Mouse (Mus musculus) forebrain, embryonic 16.5 days (tissue): ENCODE results near the gene Pamr1. TPM values are rescaled to one million over a fixed set of nuclear protein-coding genes. Genes with fewer than 3 reads are reported as not detected.

ENCODE experiments used
- ATAC-seq: fragments of 200-750 bp; cut with Nextera tagmentation; 2 replicates; pipeline ENCODE4 v1.8.0; 2017; ENCODE audit warnings: mild to moderate bottlenecking, moderate library complexity
- H3K27ac ChIP-seq: fragments of 300-500 bp; sonication (generic); 2 replicates; pipeline ENCODE4 v1.5.1; 2014; ENCODE audit warnings: low read length, control low read depth
- H3K27me3 ChIP-seq: fragments of 300-500 bp; sonication (generic); replicated peaks from 2 replicates; pipeline ENCODE4 v1.6.1; 2014; ENCODE audit warnings: low read length; ENCODE audit not compliant: control insufficient read depth, insufficient read depth
- H3K36me3 ChIP-seq: fragments of 300-500 bp; sonication (generic); 2 replicates; pipeline ENCODE4 v1.6.1; 2014; ENCODE audit not compliant: control insufficient read depth, insufficient read depth
- H3K4me1 ChIP-seq: fragments of 300-500 bp; sonication (generic); replicated peaks from 2 replicates; pipeline ENCODE4 v1.6.1; 2014; ENCODE audit warnings: low read length; ENCODE audit not compliant: control insufficient read depth, insufficient read depth
- H3K4me2 ChIP-seq: fragments of 300-500 bp; sonication (generic); 2 replicates; pipeline ENCODE4 v1.6.1; 2014; ENCODE audit warnings: mild to moderate bottlenecking, low read length, control low read depth
- H3K4me3 ChIP-seq: fragments of 300-500 bp; sonication (generic); replicated peaks from 2 replicates; pipeline ENCODE4 v1.5.1; 2014; ENCODE audit warnings: mild to moderate bottlenecking, low read length, control low read depth
- H3K9ac ChIP-seq: fragments of 300-500 bp; sonication (generic); replicated peaks from 2 replicates; pipeline ENCODE4 v1.6.1; 2014; ENCODE audit warnings: low read depth, low read length, control low read depth
- H3K9me3 ChIP-seq: fragments of 300-500 bp; sonication (generic); 2 replicates; pipeline ENCODE4 v1.6.1; 2016; ENCODE audit warnings: low read length; ENCODE audit not compliant: control insufficient read depth
- WGBS: fragments of 180-500 bp; shearing (Covaris S2); extraction: QIAGEN DNeasy Blood & Tissue Kit; methylation state at CpG from one replicate; pipeline ENCODE4 v1.1.7; 2014; 5-methylcytosine and 5-hydroxymethylcytosine counted together
- polyA plus RNA-seq: library from polyadenylated mRNA; unstranded; fragments of >200 nt; fragmentation: Nextera tagmentation; extraction: Ambion mirVana; gene quantifications from 2 replicates; pipeline ENCODE4 v1.2.1, GENCODE M21; 2015

Pamr1 gene
- polyA plus RNA-seq, 1 experiment from 2014 or later: 2.6 TPM

DNA sequence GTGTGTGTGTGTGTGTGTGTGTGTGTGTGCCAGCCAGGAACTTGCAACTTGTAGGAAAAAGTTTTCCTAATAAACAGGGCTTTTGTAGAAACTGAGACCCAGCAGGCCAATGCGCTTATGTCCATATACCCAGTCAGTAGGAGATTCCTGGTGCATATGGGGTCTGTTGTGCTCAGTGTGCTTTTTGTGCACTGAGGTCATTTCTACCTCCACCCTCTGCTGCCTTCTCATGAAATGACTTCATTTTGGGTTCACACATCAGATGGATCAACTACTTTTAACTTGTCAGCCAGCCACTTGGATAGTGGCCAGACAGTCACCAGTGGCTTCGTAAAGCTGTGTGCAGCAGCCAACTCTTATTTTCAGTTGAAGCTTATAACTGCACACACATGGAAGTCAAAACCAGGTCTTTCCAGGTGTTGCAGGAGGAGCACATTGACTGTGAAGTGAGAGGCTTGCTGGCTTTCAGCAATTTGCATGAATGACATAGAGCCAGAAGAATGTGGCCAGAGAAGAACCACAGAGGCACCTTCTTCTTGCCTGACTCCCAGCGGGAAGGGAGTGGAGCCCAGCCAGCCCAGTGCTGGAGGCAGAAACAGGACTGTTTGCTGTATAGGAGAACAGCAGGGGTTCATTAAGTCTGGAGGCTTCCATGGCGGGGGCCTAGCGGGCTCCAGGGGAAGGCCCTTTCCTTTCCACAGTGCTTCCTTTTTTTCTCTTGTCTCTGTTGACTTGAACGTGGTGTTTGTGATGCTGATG is 5.7 kb upstream of the Pamr1 start:
- no peaks in the 10 kb centered on the region for H3K27me3 ChIP-seq
- peaks cover 4% of the 10 kb centered on the region for H3K4me1 ChIP-seq
- no peak overlapping the region for H3K9ac ChIP-seq
- no peak overlapping the region for H3K27ac ChIP-seq
- ATAC-seq: no peak
- 30% methylated on average over 6 of the region's 6 CpGs for WGBS
- H3K9me3 ChIP-seq: no peaks in the 10 kb centered on the region
- H3K4me3 ChIP-seq: no peak overlapping the region
- H3K4me2 ChIP-seq: no peak overlapping the region
- no peaks in the 10 kb centered on the region for H3K36me3 ChIP-seq

DNA sequence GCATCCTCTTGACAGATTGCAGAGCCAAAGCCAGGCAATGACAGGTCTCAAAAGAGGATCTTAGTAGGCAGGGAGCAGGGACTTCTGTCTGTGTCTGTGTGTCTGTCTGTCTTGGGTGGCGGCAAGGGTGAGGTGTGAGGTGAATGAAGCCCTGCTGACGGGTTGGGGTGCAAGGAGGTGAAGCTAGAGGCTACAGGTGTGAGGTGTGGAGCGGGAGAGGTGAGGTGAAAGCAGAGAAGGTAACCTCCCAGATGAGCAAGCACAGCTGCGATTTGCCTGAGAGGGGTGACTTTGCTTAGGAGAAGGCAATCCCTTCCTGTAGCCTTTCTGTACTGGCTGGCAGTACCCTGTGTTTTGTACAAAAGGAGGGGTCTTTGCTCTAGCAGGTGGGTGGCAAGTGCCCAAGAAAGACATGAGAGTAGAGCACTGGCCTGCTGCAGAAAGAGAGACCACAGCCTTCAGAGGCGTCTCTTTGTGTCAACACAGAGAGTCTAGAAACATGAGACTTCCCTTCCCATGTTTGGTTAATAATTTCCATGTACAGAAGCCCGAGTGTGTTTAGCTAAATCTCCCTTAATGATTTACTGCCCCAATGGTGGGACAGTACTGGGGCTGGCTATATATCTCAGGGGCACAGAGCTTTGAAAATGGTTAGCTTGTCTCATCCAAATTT is 1.2 kb downstream of the Pamr1 start:
- H3K4me2 ChIP-seq: no peak overlapping the region
- WGBS: 60% methylated on average over 6 of the region's 6 CpGs

DNA sequence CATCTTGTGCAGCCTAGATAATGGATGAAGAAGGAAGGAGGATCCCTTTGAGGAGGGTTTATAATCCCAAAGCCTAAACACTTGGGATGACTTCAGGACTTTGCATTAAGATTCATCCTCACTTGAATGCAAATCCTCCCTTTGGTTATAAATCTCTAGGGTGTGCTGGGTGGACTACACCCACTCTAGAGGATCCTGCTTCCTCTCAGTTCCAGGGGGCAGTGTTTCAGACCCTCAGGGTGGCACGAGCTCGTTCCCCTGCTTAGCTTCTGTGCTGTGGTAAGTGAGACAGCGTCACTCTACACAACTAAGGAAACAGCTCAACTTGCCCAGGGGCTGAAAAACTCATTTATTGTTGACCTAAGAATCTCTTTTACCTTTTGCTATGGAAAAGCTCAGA is 1.8 kb downstream of the Pamr1 start:
- Histone ChIP-seq H3K9me3 (no peaks in the 10 kb centered on the region), H3K36me3 (no peaks in the 10 kb centered on the region), H3K9ac (no peak overlapping the region), H3K4me3 (no peak overlapping the region), H3K27me3 (peaks cover 7% of the 10 kb centered on the region; the same call in 1 of the 2 replicates), H3K4me1 (peaks cover 12% of the 10 kb centered on the region), H3K4me2 (no peak overlapping the region), H3K27ac (no peak overlapping the region)
- WGBS: 71% methylated on average over 3 of the region's 3 CpGs
- no peak for ATAC-seq

More for the DNA sequence above, 1.2 kb downstream of the Pamr1 start:
- H3K36me3 ChIP-seq: no peaks in the 10 kb centered on the region
- no peaks in the 10 kb centered on the region for H3K9me3 ChIP-seq
- H3K27me3 ChIP-seq: peaks cover 7% of the 10 kb centered on the region; the same call in 1 of the 2 replicates
- no peak overlapping the region for H3K27ac ChIP-seq
- peaks cover 12% of the 10 kb centered on the region for H3K4me1 ChIP-seq
- H3K9ac ChIP-seq: no peak overlapping the region
- no peak for ATAC-seq
- H3K4me3 ChIP-seq: no peak overlapping the region

DNA sequence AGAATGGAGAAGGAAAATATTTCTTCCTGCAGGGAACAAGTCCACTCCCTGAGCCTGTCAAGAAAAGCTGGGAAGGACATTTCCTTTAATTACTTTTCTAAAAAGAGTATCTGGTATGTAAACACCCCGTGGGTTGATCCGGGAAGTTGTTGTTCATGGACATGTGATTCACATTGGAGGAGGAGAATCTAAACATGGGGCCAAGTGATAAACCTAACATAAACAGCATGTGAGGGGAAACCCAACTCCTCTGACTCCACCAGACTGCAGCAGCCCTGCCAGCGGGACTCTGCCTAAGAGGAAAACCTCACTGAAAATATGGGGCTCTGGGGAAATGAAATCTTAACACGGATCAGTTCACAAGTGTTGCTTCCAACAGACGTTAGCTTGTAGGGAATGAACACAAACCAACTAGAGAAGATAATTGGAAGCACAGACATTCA is 2.3 kb downstream of the Pamr1 start:
- Histone ChIP-seq H3K4me2 (no peak overlapping the region), H3K27ac (no peak overlapping the region), H3K4me1 (peaks cover 12% of the 10 kb centered on the region), H3K9me3 (no peaks in the 10 kb centered on the region), H3K9ac (no peak overlapping the region), H3K4me3 (no peak overlapping the region), H3K36me3 (no peaks in the 10 kb centered on the region), H3K27me3 (peaks cover 7% of the 10 kb centered on the region; the same call in 1 of the 2 replicates)
- no peak for ATAC-seq
- WGBS: 64% methylated on average over 5 of the region's 5 CpGs

DNA sequence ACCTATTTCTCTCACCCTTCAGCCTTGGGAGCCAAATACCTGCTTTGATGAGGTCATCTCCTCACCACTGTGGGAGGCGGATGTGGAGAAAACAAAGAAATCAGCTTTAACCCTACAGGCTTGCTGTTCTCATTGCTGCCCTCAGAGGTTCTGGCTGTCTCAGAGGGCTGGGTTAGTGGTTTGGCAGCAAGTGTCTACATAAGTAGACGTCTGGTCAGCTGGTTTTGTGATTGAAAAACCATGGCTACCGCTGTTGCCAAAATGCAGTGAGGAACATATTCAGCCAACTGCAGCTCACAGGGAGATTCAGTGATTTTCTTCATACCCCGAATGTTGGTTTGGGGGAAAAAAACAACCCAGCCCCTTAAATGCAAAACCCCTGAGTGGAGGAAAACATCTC is 7.3 kb downstream of the Pamr1 start:
- Histone ChIP-seq H3K36me3 (no peaks in the 10 kb centered on the region), H3K27ac (no peak overlapping the region), H3K4me3 (no peak overlapping the region), H3K4me2 (no peak overlapping the region), H3K9ac (no peak overlapping the region), H3K4me1 (no peaks in the 10 kb centered on the region), H3K9me3 (no peaks in the 10 kb centered on the region), H3K27me3 (no peaks in the 10 kb centered on the region)
- 76% methylated on average over 4 of the region's 4 CpGs for WGBS
- ATAC-seq: no peak

DNA sequence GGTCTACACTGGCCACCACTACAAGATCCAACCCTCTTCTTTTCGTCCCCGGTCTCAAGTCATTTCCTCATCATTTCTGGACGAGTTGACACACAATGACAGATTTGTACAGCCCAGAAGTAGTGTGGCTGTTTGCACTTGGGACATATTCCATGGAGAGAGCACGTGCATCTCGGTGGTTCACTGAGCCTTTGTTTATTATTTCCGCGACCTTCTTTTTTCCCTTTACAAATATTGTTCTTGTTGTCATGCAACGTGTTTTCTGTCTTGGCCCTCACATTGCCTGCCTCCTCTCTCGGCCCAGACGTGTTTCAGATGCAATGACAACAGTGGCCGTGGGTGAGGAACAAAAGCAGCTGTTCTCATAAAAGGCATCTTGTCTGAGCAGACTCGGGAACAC is 9.2 kb downstream of the Pamr1 start:
- Histone ChIP-seq H3K27me3 (no peaks in the 10 kb centered on the region), H3K4me3 (no peak overlapping the region), H3K9ac (no peak overlapping the region), H3K4me1 (no peaks in the 10 kb centered on the region), H3K36me3 (no peaks in the 10 kb centered on the region), H3K4me2 (no peak overlapping the region), H3K9me3 (no peaks in the 10 kb centered on the region), H3K27ac (no peak overlapping the region)
- 83% methylated on average over 12 of the region's 12 CpGs for WGBS
- ATAC-seq: no peak

DNA sequence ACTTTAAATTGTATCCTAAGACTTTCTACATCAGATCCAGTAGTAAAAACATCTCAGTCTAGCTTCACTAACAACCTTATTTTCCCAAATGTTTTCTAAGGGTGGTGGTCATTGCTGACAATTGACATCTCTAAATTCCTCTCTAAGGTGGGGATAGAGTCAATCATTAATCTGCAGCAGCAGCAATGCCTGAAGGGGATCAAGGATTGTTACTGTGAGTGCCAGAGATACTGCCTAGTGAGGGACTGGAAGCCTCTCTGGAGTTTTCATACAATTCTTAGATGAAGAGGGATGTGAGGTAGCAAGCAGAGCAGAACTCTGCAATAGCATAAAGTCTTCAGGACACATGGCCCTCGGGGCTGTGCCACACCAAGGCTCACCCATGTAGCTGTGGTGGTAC is 14.0 kb downstream of the Pamr1 start:
- Histone ChIP-seq H3K9me3 (no peaks in the 10 kb centered on the region), H3K9ac (no peak overlapping the region), H3K27ac (no peak overlapping the region), H3K36me3 (no peaks in the 10 kb centered on the region), H3K4me1 (no peaks in the 10 kb centered on the region), H3K27me3 (no peaks in the 10 kb centered on the region), H3K4me3 (no peak overlapping the region), H3K4me2 (no peak overlapping the region)
- ATAC-seq: no peak
- WGBS: 79% methylated on average over 1 of the region's 1 CpGs

DNA sequence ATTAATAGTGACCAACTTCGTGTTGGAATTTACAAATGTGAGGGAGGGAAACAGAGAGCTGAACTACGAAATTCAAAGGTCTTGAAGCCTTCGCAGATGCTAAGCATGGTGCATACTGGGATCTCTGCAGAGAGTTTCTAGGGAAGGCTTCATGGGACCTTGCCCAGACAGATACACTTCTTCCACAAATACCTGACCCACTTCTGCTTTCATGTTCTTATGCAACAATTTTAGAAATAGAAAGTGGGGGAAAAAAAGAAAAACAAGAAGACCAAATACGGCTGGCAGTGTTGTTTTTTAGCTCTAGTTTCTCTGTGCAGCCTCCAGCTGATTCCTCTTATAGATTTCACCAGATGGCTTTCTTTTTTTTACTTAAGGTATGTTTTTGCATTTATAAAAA is 29.4 kb downstream of the Pamr1 start:
- ATAC-seq: no peak
- 84% methylated on average over 4 of the region's 4 CpGs for WGBS

DNA sequence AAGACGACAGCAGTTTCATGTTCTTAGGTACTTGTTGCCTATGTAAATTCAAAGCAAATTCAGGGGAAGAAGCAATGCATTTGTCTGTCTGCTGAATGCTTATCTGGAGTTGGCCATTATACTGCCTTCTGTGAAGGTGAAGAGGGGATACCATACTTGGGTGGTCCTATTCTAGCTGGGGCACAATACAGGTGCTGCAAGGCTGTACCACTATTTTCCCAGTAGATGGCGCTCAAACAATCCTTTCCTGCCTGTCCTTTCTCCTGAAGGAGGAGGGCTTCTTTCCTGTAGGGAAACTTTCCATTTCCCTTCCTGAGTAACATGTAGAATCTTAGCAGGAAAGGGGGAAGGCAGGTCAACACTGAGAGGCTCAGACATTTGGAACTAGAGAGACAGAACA is 40.2 kb downstream of the Pamr1 start:
- Histone ChIP-seq H3K9me3 (no peaks in the 10 kb centered on the region), H3K4me2 (no peak overlapping the region), H3K27ac (no peak overlapping the region), H3K27me3 (no peaks in the 10 kb centered on the region), H3K4me3 (no peak overlapping the region), H3K36me3 (no peaks in the 10 kb centered on the region), H3K4me1 (no peaks in the 10 kb centered on the region), H3K9ac (no peak overlapping the region)
- peak; percentile 80 for ATAC-seq
- 44% methylated on average over 2 of the region's 2 CpGs for WGBS

More for the DNA sequence above, 29.4 kb downstream of the Pamr1 start:
- Histone ChIP-seq H3K27ac (no peak overlapping the region), H3K27me3 (no peaks in the 10 kb centered on the region), H3K4me2 (no peak overlapping the region), H3K9ac (no peak overlapping the region), H3K4me1 (no peaks in the 10 kb centered on the region), H3K36me3 (no peaks in the 10 kb centered on the region), H3K9me3 (no peaks in the 10 kb centered on the region), H3K4me3 (no peak overlapping the region)
